Mouse (Mus musculus) limb, embryonic 11.5 days (tissue): Measurements from ENCODE around the gene Lmbrd1. TPM values are rescaled to one million over a fixed set of nuclear protein-coding genes. Genes with fewer than 3 reads are reported as not detected.
"Not testable (repeated sequence)": the region's sequence is repeated elsewhere in the genome, so short reads cannot be mapped to it uniquely, and the experiment has no call there.

Experiments
- ATAC-seq: fragments of 200-750 bp; cut with Nextera tagmentation; 2 replicates; pipeline ENCODE4 v1.8.0; 2017; ENCODE audit warnings: low read depth; ENCODE audit not compliant: insufficient number of reproducible peaks, low FRiP score, low TSS enrichment
- DNase-seq: peaks from one replicate; pipeline ENCODE4 v3.0.0-alpha.2; 2015; ENCODE audit warnings: low spot score
- H3K27ac ChIP-seq: fragments of 300-500 bp; sonication (generic); replicated peaks from 2 replicates; pipeline ENCODE4 v1.5.1; 2014; ENCODE audit warnings: low read depth, mild to moderate bottlenecking, low read length
- H3K27me3 ChIP-seq: fragments of 300-500 bp; sonication (generic); 2 replicates; pipeline ENCODE4 v1.6.1; 2014; ENCODE audit warnings: mild to moderate bottlenecking, low read length, mixed read lengths; ENCODE audit not compliant: control insufficient read depth, insufficient read depth
- H3K36me3 ChIP-seq: fragments of 300-500 bp; sonication (generic); 2 replicates; pipeline ENCODE4 v1.6.1; 2014; ENCODE audit warnings: mild to moderate bottlenecking, low read length, moderate library complexity, mixed read lengths; ENCODE audit not compliant: control insufficient read depth, insufficient read depth
- H3K4me1 ChIP-seq: fragments of 300-500 bp; sonication (generic); 2 replicates; pipeline ENCODE4 v1.6.1; 2014; ENCODE audit warnings: low read length, mixed read lengths; ENCODE audit not compliant: control insufficient read depth, insufficient read depth
- H3K4me2 ChIP-seq: fragments of 300-500 bp; sonication (generic); 2 replicates; pipeline ENCODE4 v1.6.1; 2014; ENCODE audit warnings: low read depth, mild to moderate bottlenecking, moderate library complexity; ENCODE audit not compliant: severe bottlenecking
- H3K4me3 ChIP-seq: fragments of 300-500 bp; sonication (generic); 2 replicates; pipeline ENCODE4 v1.5.1; 2014; ENCODE audit warnings: low read depth, low read length
- H3K9ac ChIP-seq: fragments of 300-500 bp; sonication (generic); 2 replicates; pipeline ENCODE4 v1.6.1; 2014; ENCODE audit warnings: mild to moderate bottlenecking, low read length
- H3K9me3 ChIP-seq: fragments of 300-500 bp; sonication (generic); 2 replicates; pipeline ENCODE4 v1.6.1; 2016; ENCODE audit warnings: low read length; ENCODE audit not compliant: control insufficient read depth
- WGBS: fragments of 180-500 bp; shearing (Covaris S2); extraction: QIAGEN DNeasy Blood & Tissue Kit; methylation state at CpG from one replicate; pipeline ENCODE4 v1.1.7; 2014; 5-methylcytosine and 5-hydroxymethylcytosine counted together
- polyA plus RNA-seq: library from polyadenylated mRNA; unstranded; fragments of >200 nt; fragmentation: Nextera tagmentation; extraction: Ambion mirVana; gene quantifications from 2 replicates; pipeline ENCODE4 v1.2.1, GENCODE M21; 2014

Lmbrd1 gene
- polyA plus RNA-seq, 1 experiment from 2014 or later: 21.2 TPM

GRCm38 (mm10) chr1:24776576-24776975, 98.1 kb downstream of the Lmbrd1 start:
- no peaks in the 10 kb centered on the region for H3K9me3 ChIP-seq
- H3K9ac ChIP-seq: no peak overlapping the region
- H3K27ac ChIP-seq: no peak overlapping the region
- ATAC-seq (no peak), DNase-seq (no peak)
- no peaks in the 10 kb centered on the region for H3K4me1 ChIP-seq
- 93% methylated on average over 2 of the region's 2 CpGs for WGBS
- H3K36me3 ChIP-seq: no peaks in the 10 kb centered on the region
- no peaks in the 10 kb centered on the region for H3K27me3 ChIP-seq
- H3K4me2 ChIP-seq: no peak overlapping the region
- no peak overlapping the region for H3K4me3 ChIP-seq

DNA sequence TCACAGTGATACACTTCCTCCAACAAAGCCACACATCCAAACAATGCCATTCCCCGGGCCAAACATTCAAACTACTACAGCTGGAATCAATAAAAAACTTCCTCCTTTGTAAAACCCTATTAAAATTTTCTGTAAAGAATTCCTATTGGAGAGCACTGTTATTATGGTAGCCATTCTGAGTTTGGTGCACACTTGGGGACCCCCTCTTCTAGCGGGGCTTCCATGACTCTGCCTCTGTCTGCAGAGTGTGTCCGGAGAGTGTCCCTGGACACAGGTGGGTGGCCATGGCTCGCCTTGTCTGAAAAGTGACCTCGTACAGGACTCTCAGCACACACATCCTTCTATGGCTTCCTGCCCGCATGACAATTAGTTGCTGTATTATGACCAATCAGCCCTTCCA, 114.7 kb downstream of the Lmbrd1 start:
- Histone ChIP-seq H3K27ac (no peak overlapping the region), H3K27me3 (no peaks in the 10 kb centered on the region), H3K36me3 (no peaks in the 10 kb centered on the region), H3K9me3 (no peaks in the 10 kb centered on the region), H3K4me1 (no peaks in the 10 kb centered on the region), H3K9ac (no peak overlapping the region), H3K4me2 (no peak overlapping the region), H3K4me3 (no peak overlapping the region)
- ATAC-seq (0 out of 2 replicates have a peak, but pooled peaks have one; percentile 31), DNase-seq (peak; percentile 21)
- 77% methylated on average over 6 of the region's 6 CpGs for WGBS

- not testable (repeated sequence) for DNase-seq, H3K27me3 ChIP-seq, H3K36me3 ChIP-seq, H3K9ac ChIP-seq, H3K4me1 ChIP-seq, H3K27ac ChIP-seq, ATAC-seq, H3K4me3 ChIP-seq, H3K9me3 ChIP-seq, H3K4me2 ChIP-seq
- 94% methylated on average over 21 of the region's 21 CpGs for WGBS
Observed at GRCm38 (mm10) chr1:24807971-24808370, 129.5 kb downstream of the Lmbrd1 start.

Other genes starting within 250 kb of the Lmbrd1 start
- gene Col19a1, start 91.2 kb upstream of the Lmbrd1 start, polyA plus RNA-seq: 0.61 and 0.87 TPM in 2 replicates